Mouse (Mus musculus): Measurements from ENCODE around the gene Bola3. TPM values are rescaled to one million over a fixed set of nuclear protein-coding genes. Genes with fewer than 3 reads are reported as not detected.

Gene Bola3
- polyA plus RNA-seq, 1 experiment, result 17.4 TPM

DNA sequence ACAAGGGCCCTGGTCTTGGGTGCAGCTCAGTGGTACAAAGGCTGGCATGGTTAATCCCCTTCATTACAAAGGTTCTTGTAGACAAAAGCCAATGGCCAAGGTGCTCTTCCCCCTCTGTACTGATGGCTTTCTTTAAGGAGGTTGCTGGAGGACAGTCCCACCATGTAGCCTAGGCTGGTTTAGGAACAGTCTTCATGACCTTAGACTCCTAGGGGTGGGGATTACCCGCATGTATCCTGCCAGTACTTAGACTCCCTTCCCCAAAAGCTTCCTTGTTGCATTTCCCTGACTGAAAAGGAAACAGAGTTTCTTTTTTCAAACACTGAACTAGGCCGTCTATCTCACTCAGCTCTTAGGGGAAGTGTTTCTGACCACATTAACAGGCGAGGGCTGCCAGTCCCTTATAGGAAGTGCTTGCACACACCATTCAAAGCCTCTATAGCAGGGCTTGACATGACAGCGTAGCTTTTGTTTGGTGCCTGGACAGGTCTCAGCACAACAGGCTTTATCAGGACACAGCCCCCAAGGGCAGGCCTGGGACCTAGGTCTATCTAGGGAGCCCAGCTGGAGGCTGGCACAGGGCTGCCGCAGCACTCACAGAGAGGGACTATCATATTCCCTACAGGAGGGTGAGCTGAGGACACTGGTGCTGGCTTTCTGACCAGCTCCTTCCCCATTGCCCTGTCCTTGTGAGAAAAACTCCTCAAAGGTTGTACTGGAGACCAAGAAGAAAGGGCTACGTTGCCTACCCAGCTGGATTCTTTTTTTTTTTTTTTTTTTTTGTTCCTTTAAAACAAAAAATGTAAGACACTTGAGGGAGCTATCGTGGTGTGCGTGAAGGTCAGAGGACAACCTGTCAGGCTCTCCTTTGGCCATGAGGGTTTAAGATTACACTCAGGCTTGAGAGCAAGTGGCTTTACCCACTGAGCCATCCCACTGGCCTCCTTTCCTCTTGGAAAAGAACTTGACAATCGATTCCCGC, 32.9 kb downstream of the Bola3 start:
- 77% methylated on average over 10 of the region's 10 CpGs for WGBS
- no peak for DNase-seq (ENCODE audit: low read depth, low spot score)

DNA sequence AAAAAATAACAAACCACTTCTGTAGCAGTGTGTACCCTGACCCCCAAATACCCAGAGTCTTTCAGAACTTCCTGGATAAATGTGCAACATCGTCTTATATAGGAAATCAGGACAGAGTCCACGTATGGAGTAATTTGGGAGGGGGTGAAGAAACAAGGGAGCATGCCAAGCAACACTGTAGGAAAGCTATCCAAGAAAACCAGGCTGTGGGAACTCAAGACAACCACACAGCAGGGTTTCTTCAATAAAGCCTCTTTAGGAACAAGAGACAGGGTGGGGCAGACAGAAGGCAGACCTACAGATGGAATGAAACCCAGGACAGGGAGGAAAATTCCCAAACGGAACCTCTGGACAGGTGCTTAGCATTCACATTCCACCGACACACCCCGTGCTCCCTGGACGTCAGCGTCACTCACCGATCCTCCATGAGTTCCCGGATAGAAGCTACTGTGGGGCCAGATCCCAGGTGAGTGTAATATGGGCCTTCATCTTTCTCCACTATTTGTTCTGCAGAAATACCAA, 36.7 kb downstream of the Bola3 start:
- 86% methylated on average over 9 of the region's 9 CpGs for WGBS
- no peak for DNase-seq (ENCODE audit: low read depth, low spot score)

DNA sequence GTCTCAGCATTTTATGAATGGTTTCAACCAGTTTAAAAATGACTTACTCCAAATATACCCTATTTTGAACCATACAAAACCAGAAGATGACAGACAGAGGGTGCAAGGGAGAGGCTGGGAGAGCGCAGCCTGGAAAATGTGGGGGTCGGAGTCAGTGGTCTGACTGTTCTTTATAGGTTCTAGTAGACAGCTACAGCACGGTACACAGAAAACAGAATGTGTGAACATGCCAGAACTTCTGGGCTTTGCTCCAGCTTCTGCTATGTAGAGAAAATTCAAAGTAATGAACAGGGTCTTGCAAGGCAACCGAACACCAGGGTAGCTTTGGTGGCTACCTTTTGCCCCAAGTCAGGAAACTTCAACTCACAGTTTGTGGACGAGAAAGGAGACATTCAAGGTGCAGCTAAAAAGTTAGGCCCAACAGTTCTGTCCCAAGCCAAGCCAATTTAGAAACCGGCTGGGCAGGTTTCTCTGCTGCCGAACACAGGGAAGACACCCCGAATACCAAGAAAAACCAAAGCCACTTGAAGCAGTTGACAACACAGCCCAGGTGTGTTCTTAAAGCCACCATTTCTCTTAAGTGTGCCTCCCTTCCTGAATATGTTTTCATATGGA, 43.3 kb downstream of the Bola3 start:
- no peak for DNase-seq (ENCODE audit: low read depth, low spot score)
- WGBS, result 33% methylated on average over 8 of the region's 8 CpGs

DNA sequence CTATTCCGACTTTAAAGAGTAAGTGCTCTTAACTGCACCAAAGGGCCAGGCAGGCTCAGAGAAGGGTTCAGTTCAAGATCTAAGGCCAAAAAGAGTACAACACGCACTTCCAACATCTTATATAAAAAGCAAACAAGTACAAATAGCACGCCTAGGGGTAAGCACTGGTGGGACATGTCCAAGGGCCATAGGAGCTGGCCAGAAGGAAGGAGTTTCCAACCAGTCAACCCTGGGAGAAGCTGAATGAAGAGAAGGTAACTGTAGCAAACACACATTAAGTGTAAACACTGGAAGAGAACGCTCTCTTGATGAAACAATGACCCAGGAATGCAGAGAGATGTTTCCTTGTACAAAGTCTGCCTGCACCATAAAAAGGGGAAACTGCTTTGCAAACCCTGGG, 45.2 kb downstream of the Bola3 start:
- DNase-seq (ENCODE audit: low read depth, low spot score), result no peak
- 52% methylated on average over 4 of the region's 4 CpGs for WGBS

DNA sequence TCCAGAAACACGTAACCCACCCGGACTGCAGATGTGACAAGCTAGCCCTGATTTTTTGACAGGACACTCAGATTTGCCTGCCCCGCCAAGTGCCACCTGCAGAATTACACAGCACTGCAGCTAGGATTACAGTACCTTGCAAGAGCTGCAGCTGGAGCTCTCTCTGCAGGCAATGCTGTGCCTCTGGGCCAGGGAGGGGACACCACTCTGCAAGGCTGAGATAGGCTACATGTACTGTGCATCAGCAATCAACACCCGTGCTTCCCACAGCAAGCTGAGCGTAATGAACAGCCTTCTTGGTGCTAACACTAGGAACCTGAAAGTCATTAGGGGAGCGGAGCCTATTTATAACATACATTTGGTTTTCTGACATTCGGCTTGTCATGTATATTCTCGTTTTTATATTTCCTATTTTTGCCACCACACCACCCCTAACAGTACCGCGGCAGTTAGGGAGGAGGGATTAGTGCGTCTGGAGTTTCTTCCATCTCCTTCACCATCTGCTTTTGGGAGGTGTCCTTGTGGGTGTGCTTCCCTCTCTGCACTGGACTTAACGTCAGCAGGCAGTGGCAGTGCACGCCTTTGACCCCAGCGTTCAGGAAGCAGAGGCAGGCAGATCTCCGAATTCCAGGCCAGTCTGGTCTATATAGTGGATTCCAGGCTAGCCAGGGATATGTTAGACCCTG, 46.7 kb downstream of the Bola3 start:
- 89% methylated on average over 15 of the region's 15 CpGs for WGBS
- no peak for DNase-seq (ENCODE audit: low read depth, low spot score)

DNA sequence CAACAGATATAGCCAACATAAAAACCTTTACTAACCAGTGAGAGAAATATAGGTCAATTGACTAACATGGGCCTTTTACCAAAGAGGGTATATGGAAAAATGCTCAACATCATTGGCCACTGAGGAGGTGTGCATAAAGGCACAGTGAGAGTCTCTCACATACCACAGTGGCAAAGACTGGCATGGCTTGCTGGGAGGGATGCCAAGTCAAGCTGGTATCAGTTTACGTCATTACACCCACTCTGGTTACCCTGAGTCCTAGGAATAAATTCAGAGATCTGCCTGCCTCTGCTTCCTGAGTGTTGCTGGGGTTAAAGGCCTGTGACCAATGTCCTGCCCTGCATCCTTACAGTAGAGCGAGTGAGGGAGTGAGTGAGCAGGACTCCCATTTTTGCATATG, 47.8 kb downstream of the Bola3 start:
- no peak for DNase-seq (ENCODE audit: low read depth, low spot score)
- 93% methylated on average over 2 of the region's 2 CpGs for WGBS

DNA sequence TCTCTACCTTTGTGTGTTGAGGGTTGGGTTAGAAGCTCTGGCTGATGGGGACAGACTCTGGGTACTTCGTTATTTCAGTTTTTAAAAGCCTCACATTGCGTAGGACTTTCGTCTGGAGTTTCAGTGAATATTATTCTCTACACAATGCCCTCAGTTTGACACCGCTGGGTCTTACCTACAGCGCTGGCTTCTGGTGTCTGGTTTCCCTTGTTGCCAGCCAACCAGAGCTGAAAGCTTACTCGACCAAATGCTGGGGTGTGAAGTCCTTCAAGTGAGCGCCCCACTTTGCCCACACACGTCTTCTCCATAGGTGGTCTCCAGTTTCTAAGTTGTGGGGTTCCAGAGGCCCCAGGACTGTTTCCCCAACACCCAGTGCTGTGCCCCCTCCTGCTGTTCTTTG, 48.8 kb downstream of the Bola3 start:
- WGBS, result 87% methylated on average over 8 of the region's 8 CpGs

DNA sequence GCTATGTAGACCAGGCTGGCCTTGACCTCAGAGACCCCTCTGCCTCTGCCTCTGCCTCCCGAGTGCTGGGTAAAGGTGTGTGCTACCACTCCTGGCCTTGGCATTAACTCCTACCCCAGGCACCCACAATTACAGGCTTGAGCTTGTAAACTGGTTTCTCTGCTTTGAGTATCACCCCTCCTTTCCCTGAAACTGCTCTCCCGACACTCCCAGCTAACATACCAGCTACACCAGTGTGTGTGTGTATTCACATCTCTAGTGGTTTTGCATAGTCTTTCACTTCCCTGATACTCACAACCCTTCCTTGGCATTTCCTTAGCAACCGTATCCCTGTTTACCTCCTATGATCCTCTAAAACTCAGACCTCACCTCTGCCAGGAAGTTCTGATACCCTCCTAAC, 50.8 kb downstream of the Bola3 start:
- WGBS, result 37% methylated on average over 3 of the region's 3 CpGs
- no peak for DNase-seq (ENCODE audit: low read depth, low spot score)

More for the DNA sequence above, 48.8 kb downstream of the Bola3 start:
- no peak for DNase-seq (ENCODE audit: low read depth, low spot score)

DNA sequence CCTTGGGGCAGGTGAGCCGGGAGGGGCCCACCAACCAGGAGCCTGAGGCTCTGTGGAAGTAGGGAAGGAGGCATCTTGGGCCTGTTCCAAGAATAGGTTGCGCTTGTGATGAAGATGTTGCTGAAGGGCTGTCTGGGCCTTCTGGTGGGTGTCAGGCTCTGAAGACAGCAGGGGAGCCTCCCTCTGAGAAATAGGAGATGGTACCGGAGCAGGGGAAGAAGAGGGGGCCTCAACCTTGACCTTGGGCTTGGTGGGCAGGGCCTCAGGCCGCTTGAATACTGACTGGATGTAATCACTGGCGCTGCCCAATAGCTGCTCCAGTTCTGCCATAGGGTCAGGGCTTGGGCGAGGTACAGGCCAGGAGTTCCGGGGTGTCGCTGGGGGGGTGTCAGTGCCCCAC, 54.5 kb downstream of the Bola3 start:
- no peak for DNase-seq (ENCODE audit: low read depth, low spot score)
- 96% methylated on average over 8 of the region's 8 CpGs for WGBS

DNA sequence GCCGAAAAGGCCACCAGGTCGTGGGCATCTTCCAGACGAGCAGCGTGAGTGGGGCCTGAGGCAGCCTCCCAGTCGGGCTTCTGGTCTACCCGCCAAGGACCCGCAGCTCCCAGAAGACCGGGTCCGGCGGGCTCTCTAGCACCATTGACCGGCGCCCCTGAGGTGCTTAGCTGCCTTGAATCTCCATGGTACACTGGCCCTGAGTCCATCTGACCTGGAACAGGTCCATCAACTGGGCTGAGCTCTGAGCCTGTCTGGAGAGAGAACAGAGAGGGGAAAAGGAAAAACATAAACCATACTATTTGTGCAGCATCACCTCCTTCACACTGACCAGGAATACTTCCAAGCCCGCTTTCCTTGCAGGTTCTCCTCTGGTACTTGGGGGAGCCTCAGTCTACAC, 55.6 kb downstream of the Bola3 start:
- no peak for DNase-seq (ENCODE audit: low read depth, low spot score)
- 96% methylated on average over 13 of the region's 13 CpGs for WGBS

DNA sequence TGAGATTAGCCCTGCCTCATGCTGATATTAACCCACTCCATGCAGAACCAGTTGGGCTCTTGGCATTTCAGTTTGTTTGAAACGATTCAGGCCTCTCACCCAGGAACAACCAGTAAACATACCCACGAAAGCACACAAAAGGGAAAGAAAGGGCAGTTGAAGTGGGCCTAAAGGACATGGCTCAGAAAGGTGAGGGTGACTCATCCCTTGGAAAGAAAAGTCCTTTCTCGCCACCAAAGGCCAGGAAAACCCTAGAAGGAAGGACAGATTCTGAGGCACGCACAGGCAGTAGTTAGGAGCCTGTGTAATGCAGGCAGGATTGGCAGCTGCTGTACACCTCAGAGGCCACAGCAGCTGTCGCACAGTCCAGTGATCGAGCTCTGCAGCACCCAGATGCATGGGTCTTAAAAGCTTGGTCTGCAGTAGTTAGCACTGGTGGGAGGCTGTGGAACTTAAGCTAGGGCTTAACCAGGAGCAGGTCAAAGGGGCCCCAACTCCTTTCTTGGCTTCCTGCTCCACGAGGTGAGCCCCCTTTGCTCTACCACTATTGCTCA, 56.6 kb downstream of the Bola3 start:
- DNase-seq (ENCODE audit: low read depth, low spot score), result no peak
- 79% methylated on average over 7 of the region's 7 CpGs for WGBS

DNA sequence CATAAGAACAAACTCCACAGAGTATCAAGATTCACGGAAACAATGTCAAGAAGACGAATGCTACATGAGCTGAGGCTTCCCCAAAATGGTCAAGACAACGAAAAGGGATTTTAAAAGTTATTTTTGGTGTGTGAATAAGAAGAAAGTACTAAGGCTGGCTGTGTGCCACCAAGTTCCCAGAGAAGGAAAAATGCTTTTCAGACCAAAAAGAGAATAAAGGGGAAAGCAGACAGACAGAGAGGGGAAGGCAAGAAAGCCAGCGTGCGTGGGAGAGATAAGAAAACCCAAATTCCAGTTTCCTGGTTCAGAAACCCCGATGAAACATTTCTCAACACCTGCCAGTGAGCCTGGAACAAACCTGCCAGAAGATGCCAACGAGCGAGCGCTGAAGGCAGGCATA, 59.6 kb downstream of the Bola3 start:
- WGBS, result 73% methylated on average over 9 of the region's 9 CpGs
- DNase-seq (ENCODE audit: low read depth, low spot score), result no peak

Other genes with a start within 250 kb of the Bola3 start
- gene Ccdc142, start 247.5 kb upstream of the Bola3 start, polyA plus RNA-seq (2012; rRNA removed), result 1.6 and 6.5 TPM in 2 replicates
- 3.7 and 5.3 TPM in 2 replicates for gene Gm42688, start 247.5 kb upstream of the Bola3 start, polyA plus RNA-seq (2012; rRNA removed)
- 60.3 and 72.0 TPM in 2 replicates for gene Mrpl53, start 240.1 kb upstream of the Bola3 start, polyA plus RNA-seq (2012; rRNA removed)
- 63.5 and 67.4 TPM in 2 replicates for gene Mogs, start 233.7 kb upstream of the Bola3 start, polyA plus RNA-seq (2012; rRNA removed)
- gene Wbp1, start 227.6 kb upstream of the Bola3 start, polyA plus RNA-seq (2012; rRNA removed), result 144 and 172 TPM in 2 replicates
- gene Ino80b, start 223.7 kb upstream of the Bola3 start, polyA plus RNA-seq (2012; rRNA removed), result 14.6 and 15.6 TPM in 2 replicates
- 79.9 and 101 TPM in 2 replicates for gene Rtkn, start 213.7 kb upstream of the Bola3 start, polyA plus RNA-seq (2012; rRNA removed)
- gene Wdr54, start 192.8 kb upstream of the Bola3 start, polyA plus RNA-seq (2012; rRNA removed), result 1.4 and 1.8 TPM in 2 replicates
- gene 1700003E16Rik, start 192.7 kb upstream of the Bola3 start, polyA plus RNA-seq (2012; rRNA removed), result 0.10 and 0.25 TPM in 2 replicates
- gene Dctn1, start 183.2 kb upstream of the Bola3 start, polyA plus RNA-seq (2012; rRNA removed), result 82.1 and 103 TPM in 2 replicates
- 0.88 and 4.0 TPM in 2 replicates for gene Slc4a5, start 129.3 kb upstream of the Bola3 start, polyA plus RNA-seq (2012; rRNA removed)
- 7.6 and 9.6 TPM in 2 replicates for gene Mthfd2, start 23.2 kb upstream of the Bola3 start, polyA plus RNA-seq (2012; rRNA removed)
- 24.2 and 28.6 TPM in 2 replicates for gene Mob1a, start 23.1 kb upstream of the Bola3 start, polyA plus RNA-seq (2012; rRNA removed)
- 9.3 and 14.2 TPM in 2 replicates for gene Tet3, start 109.9 kb downstream of the Bola3 start, polyA plus RNA-seq (2012; rRNA removed)
- gene Dguok, start 157.8 kb downstream of the Bola3 start, polyA plus RNA-seq (2012; rRNA removed), result 39.5 and 40.1 TPM in 2 replicates
- gene Actg2, start 187.1 kb downstream of the Bola3 start, polyA plus RNA-seq (2012; rRNA removed), result 1,466 and 1,484 TPM in 2 replicates
- gene Stambp, start 223.6 kb downstream of the Bola3 start, polyA plus RNA-seq (2012; rRNA removed), result 14.4 and 17.0 TPM in 2 replicates

Measured in large intestine, adult 2 months (tissue).